Mouse (Mus musculus) intestine, postnatal 0 days (tissue): ENCODE results near the gene Pygm. TPM values are rescaled to one million over a fixed set of nuclear protein-coding genes. Genes with fewer than 3 reads are reported as not detected.

Experiments
- ATAC-seq: fragments of 200-750 bp; cut with Nextera tagmentation; 2 replicates; pipeline ENCODE4 v1.8.0; 2017; ENCODE audit warnings: mild to moderate bottlenecking, moderate TSS enrichment, moderate library complexity
- H3K27ac ChIP-seq: fragments of 300-500 bp; sonication (generic); 2 replicates; pipeline ENCODE4 v1.5.1; 2014; ENCODE audit warnings: mild to moderate bottlenecking, low read depth, low read length, moderate library complexity
- H3K27me3 ChIP-seq: fragments of 300-500 bp; sonication (generic); replicated peaks from 2 replicates; pipeline ENCODE4 v1.6.1; 2014; ENCODE audit warnings: low read length, mixed read lengths; ENCODE audit not compliant: control insufficient read depth, insufficient read depth
- H3K36me3 ChIP-seq: fragments of 300-500 bp; sonication (generic); 2 replicates; pipeline ENCODE4 v1.6.1; 2014; ENCODE audit warnings: mild to moderate bottlenecking, moderate library complexity; ENCODE audit not compliant: control insufficient read depth, insufficient read depth
- H3K4me1 ChIP-seq: fragments of 300-500 bp; sonication (generic); replicated peaks from 2 replicates; pipeline ENCODE4 v1.6.1; 2014; ENCODE audit warnings: antibody characterized with exemption, low read length, mixed read lengths; ENCODE audit not compliant: control insufficient read depth, insufficient read depth
- H3K4me2 ChIP-seq: fragments of 300-500 bp; sonication (generic); replicated peaks from 2 replicates; pipeline ENCODE4 v1.6.1; 2014; ENCODE audit warnings: low read depth, mild to moderate bottlenecking, moderate library complexity
- H3K4me3 ChIP-seq: fragments of 300-500 bp; sonication (generic); 2 replicates; pipeline ENCODE4 v1.5.1; 2014; ENCODE audit warnings: low read depth, low read length
- H3K9ac ChIP-seq: fragments of 300-500 bp; sonication (generic); 2 replicates; pipeline ENCODE4 v1.6.1; 2014; ENCODE audit warnings: mild to moderate bottlenecking, low read depth, low read length
- H3K9me3 ChIP-seq: fragments of 300-500 bp; sonication (generic); 2 replicates; pipeline ENCODE4 v1.6.1; 2016; ENCODE audit warnings: mixed run types; ENCODE audit not compliant: control insufficient read depth
- CTCF ChIP-seq: sonication (generic); IDR thresholded peaks from 2 replicates; pipeline ENCODE4 v1.5.1; 2016; ENCODE audit warnings: low read depth, mild to moderate bottlenecking, control low read depth, antibody characterized with exemption, moderate library complexity
- WGBS: fragments of 180-500 bp; shearing (Covaris S2); extraction: QIAGEN DNeasy Blood & Tissue Kit; methylation state at CpG from one replicate; pipeline ENCODE4 v1.1.7; 2014; 5-methylcytosine and 5-hydroxymethylcytosine counted together
- microRNA-seq: library from miRNA; unstranded; fragments of <30 nt; microRNA quantifications from one replicate; pipeline ENCODE4, GENCODE M21; 2016
- polyA plus RNA-seq: library from polyadenylated mRNA; unstranded; fragments of >200 nt; fragmentation: Nextera tagmentation; extraction: Ambion mirVana; gene quantifications from 2 replicates; pipeline ENCODE4 v1.2.1, GENCODE M21; 2015

Pygm gene
- polyA plus RNA-seq, 1 experiment from 2014 or later = 4.1 TPM

DNA sequence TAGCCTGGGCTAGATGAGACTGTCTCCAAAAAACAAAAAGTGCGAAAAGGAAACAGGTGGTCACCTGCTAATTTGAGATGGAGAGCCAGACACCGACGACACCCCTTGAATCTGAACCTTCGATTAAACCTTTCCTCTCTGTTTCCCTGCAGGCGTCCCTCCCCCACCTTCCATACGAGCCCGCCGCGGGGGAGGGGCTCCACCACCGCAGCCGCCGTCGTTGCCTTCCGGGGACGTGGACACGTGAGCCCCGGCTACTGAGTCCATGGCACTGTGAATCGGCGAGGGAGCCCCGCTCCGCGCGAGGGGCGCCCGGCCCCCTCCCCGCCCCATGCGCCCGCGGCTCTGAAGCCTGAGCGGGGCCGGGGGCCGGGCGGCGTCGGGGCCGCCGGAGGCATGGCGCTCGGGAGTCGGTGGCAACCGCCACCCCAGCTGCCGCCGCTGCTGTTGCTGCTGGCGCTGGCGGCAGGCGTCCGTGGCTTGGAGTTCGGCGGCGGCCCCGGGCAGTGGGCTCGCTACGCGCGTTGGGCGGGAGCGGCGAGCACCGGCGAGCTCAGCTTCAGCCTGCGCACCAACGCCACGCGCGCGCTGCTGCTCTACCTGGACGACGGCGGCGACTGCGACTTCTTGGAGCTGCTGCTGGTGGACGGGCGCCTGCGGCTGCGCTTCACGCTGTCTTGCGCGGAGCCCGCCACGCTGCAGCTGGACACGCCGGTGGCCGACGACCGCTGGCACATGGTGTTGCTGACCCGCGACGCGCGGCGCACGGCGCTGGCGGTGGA is 43.6 kb downstream of the Pygm start:
- 1% methylated on average over 90 of the region's 94 CpGs for WGBS
- Histone ChIP-seq H3K9ac (no peak overlapping the region), H3K36me3 (no peaks in the 10 kb centered on the region), H3K27ac (no peak overlapping the region), H3K4me3 (peak overlapping the region; percentile 29), H3K27me3 (peaks cover 59% of the 10 kb centered on the region), H3K4me2 (peak overlapping the region; percentile 61), H3K9me3 (no peaks in the 10 kb centered on the region), H3K4me1 (peaks cover 2% of the 10 kb centered on the region; the same call in 1 of the 2 replicates)
- no peak for ATAC-seq
- 0 out of 2 replicates have a peak, but pooled peaks have one; percentile 14 for TF ChIP-seq CTCF

DNA sequence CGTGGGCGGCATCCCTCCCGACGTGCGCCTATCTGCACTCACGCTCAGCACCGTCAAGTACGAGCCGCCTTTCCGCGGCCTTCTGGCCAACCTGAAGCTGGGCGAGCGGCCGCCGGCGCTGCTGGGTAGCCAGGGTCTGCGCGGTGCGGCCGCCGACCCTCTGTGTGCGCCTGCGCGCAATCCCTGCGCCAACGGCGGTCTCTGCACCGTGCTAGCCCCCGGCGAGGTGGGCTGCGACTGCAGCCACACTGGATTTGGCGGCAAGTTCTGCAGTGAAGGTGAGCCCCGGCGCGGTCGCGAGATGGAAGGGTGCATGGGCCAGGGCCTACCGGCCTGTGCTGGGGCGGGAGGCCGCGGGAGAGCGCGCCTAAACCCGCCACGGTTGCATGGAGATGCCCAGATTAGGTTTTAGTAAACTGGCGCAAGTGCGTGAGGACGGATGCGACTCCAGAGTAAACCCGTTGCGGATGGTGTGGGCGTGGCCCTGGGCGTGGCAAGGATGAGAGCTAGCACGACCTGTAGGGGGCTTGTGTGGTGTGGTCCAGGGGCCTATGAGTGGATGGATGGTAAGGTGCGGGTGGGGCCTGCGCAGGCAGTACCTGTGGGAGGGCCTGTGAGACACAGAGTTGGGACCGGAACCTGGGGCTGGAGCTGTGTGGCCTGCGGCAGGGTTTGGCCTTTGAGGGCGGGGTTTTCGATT is 44.5 kb downstream of the Pygm start:
- whole genome bisulfite sequencing = 1% methylated on average over 58 of the region's 60 CpGs
- Histone ChIP-seq H3K27ac (no peak overlapping the region), H3K4me3 (peak overlapping the region; percentile 29), H3K4me2 (peak overlapping the region; percentile 61), H3K9me3 (no peaks in the 10 kb centered on the region), H3K9ac (no peak overlapping the region), H3K27me3 (peaks cover 59% of the 10 kb centered on the region), H3K36me3 (no peaks in the 10 kb centered on the region), H3K4me1 (no peaks in the 10 kb centered on the region; the same call in 1 of the 2 replicates)
- ATAC-seq = no peak
- TF ChIP-seq CTCF = no peak; the same call in 1 of the 2 replicates

DNA sequence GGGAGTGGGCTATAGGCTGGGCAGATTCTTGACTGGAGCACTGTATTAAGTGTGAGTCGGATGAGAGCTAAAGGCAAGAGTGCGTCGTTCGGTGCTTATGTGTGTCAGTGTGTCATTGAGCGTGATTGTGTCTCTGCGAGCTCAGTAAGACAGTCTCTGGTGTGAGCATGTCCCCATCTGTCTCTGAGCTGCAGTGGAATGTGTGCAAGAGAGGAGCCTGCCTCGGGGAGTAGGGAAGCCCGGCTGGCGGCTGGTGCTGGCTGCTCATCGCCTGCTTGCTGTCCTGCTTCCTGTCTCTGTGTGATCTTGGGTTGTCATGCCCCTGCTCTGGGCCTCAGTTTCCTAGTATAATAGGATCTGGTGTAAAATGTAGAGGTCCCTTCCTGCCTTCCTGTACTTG is 58.8 kb downstream of the Pygm start:
- TF ChIP-seq CTCF = no peak
- H3K9me3 ChIP-seq = no peaks in the 10 kb centered on the region
- no peaks in the 10 kb centered on the region; the same call in 1 of the 2 replicates for H3K4me1 ChIP-seq
- no peak overlapping the region for H3K4me2 ChIP-seq
- no peak overlapping the region for H3K9ac ChIP-seq
- H3K4me3 ChIP-seq = no peak overlapping the region
- no peaks in the 10 kb centered on the region for H3K36me3 ChIP-seq
- H3K27me3 ChIP-seq = 0 out of 2 replicates have a peak, but pooled peaks cover 7% of the 10 kb centered on the region
- no peak for ATAC-seq
- 74% methylated on average over 10 of the region's 10 CpGs for WGBS
- no peak overlapping the region for H3K27ac ChIP-seq

DNA sequence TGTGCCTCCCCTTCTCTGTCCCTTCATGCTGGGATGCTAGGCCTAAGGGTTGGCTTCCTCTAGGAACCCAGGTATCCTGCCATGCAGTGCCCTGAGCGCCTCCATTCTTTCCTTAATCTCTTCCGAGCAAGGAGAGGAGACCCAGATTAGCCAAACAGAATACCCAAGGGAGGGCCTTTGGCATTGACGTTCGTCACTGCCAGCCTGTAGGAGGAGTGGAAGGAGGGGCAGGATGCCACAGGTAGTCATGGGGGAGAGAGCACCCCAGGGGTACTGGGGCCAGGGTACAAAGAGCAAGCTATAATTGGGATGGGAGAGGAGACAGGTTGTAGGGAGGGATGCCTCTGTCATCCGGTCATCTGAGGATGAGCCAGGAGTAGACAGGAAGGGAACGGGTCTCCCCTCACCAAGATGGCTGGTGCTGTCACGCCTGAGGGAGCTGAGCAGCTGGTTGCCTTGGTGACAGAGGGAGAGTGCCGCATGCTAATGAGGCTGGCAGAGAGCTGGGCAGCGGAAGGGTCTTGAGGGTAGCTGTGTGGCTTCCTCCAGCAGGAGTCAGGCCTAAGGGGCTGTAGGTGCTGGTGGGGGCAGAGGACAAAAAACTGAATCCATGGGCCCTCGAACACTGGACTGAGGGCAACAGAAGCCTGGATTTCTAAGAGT is 61.7 kb downstream of the Pygm start:
- H3K27ac ChIP-seq = no peak overlapping the region
- H3K27me3 ChIP-seq = 0 out of 2 replicates have a peak, but pooled peaks cover 7% of the 10 kb centered on the region
- H3K9me3 ChIP-seq = no peaks in the 10 kb centered on the region
- no peak overlapping the region for H3K4me3 ChIP-seq
- no peak overlapping the region for H3K4me2 ChIP-seq
- H3K4me1 ChIP-seq = no peaks in the 10 kb centered on the region; the same call in 1 of the 2 replicates
- no peaks in the 10 kb centered on the region for H3K36me3 ChIP-seq
- no peak overlapping the region for H3K9ac ChIP-seq
- TF ChIP-seq CTCF = no peak
- WGBS = 64% methylated on average over 10 of the region's 10 CpGs
- no peak for ATAC-seq

DNA sequence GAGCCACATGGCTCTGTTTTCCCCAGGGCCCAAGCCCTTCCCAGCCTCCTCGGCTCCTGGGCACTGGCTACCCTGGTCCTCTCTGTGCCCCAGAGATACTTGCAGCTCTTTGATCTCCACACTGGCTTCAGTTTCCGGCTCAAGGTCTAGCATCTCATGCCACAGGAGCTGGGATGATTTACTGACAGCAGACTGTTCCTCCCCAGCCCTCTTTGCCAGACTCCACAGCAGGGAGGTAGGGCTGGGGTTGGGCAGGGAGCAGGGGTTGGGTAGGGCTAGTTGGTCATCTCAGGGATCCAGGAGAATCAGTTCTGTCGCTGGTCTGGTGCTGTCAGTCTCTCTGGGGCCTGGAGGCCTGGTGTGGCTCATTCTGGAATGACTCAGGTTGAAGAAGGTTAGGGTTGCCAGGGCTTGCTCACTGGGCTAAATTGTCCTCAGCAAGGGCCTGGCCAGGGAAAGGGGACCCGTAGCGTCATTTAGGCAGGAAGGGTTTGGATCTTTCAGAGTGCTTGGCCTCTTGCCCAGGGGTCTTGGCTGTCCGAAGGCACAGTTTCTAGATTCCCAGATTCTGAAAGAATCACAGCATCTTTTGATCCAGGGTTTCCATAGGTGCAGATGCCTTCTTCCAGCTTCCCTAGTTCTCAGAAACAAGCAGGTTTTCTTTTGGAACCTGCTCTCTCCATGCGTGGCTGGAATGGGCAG is 62.7 kb downstream of the Pygm start:
- H3K36me3 ChIP-seq = no peaks in the 10 kb centered on the region
- 64% methylated on average over 7 of the region's 7 CpGs for WGBS
- no peaks in the 10 kb centered on the region for H3K9me3 ChIP-seq
- H3K9ac ChIP-seq = no peak overlapping the region
- no peak overlapping the region for H3K27ac ChIP-seq
- no peak for ATAC-seq
- no peak for TF ChIP-seq CTCF
- H3K4me2 ChIP-seq = no peak overlapping the region
- H3K4me3 ChIP-seq = no peak overlapping the region
- no peaks in the 10 kb centered on the region; the same call in 1 of the 2 replicates for H3K4me1 ChIP-seq
- H3K27me3 ChIP-seq = 0 out of 2 replicates have a peak, but pooled peaks cover 7% of the 10 kb centered on the region

Small RNA genes within 50 kb of the gene (microRNA-seq; reads per million reads assigned to microRNA genes)
- gene Mir6989 = 1.1 reads per million

Other genes with a start within 250 kb of the Pygm start
- 0.61 and 1.3 TPM in 2 replicates for gene Batf2, start 243.4 kb upstream of the Pygm start, polyA plus RNA-seq
- 70.6 and 71.5 TPM in 2 replicates for gene Arl2, start 242.9 kb upstream of the Pygm start, polyA plus RNA-seq
- gene Majin, start 200.0 kb upstream of the Pygm start, polyA plus RNA-seq = 0.20 TPM in 1 of 2 replicates, not detected in the other
- 0.26 and 0.34 TPM in 2 replicates for gene Gpha2, start 158.0 kb upstream of the Pygm start, polyA plus RNA-seq
- gene Ppp2r5b, start 148.5 kb upstream of the Pygm start, polyA plus RNA-seq = 15.2 and 17.1 TPM in 2 replicates
- 3.6 and 4.0 TPM in 2 replicates for gene Atg2a, start 142.7 kb upstream of the Pygm start, polyA plus RNA-seq
- gene Ehd1, start 107.7 kb upstream of the Pygm start, polyA plus RNA-seq = 177 and 201 TPM in 2 replicates
- 1.8 and 2.3 TPM in 2 replicates for gene Cdc42bpg, start 77.9 kb upstream of the Pygm start, polyA plus RNA-seq
- 17.1 and 19.6 TPM in 2 replicates for gene Men1, start 49.4 kb upstream of the Pygm start, polyA plus RNA-seq
- 4.1 and 4.3 TPM in 2 replicates for gene Map4k2, start 43.3 kb upstream of the Pygm start, polyA plus RNA-seq
- 51.9 and 55.3 TPM in 2 replicates for gene Sf1, start 20.7 kb upstream of the Pygm start, polyA plus RNA-seq
- 38.5 and 41.5 TPM in 2 replicates for gene Rasgrp2, start 14.9 kb downstream of the Pygm start, polyA plus RNA-seq
- 1.2 and 1.4 TPM in 2 replicates for gene Nrxn2, start 34.3 kb downstream of the Pygm start, polyA plus RNA-seq
- not detected in 2 replicates for gene Slc22a12, start 158.6 kb downstream of the Pygm start, polyA plus RNA-seq